In genomic region chr16:45880101-45880751, GRCm38 (mm10) we compare ENCODE assay signal across 21 mouse cellular contexts.
DNase-seq lines count a peak whose midpoint lies in the region; ATAC-seq and TF ChIP-seq lines count a peak whose summit lies in the region.
"Had no signal": no experiment of that assay in that cellular context is flagged by ENCODE, and none has a peak within 500 bp of the region (broad histone marks: within the 10 kb centered on the region; RNA-seq: fewer than 3 reads in every experiment).

No protein-coding gene starts in this region.

- WGBS in heart, postnatal 0 days, result 88% methylated on average over 6 of the region's 6 CpGs
- 42% methylated on average over 6 of the region's 6 CpGs for WGBS in limb, embryonic 12.5 days
- WGBS in limb, embryonic 15.5 days, result 28% methylated on average over 6 of the region's 6 CpGs

- no peak for TF ChIP-seq CTCF in heart, postnatal 0 days (IDR thresholded peaks at IDR 0.05; ENCODE audit: low read depth)

- no peak for TF ChIP-seq EP300 in heart, postnatal 0 days (IDR thresholded peaks at IDR 0.05; ENCODE audit: low read depth)

- H3K4me3 ChIP-seq in heart, postnatal 0 days (ENCODE audit: low read depth, low read length), result no peak overlapping the region
- H3K4me3 ChIP-seq in limb, embryonic 12.5 days (replicated peaks), result no peak overlapping the region
- H3K4me3 ChIP-seq in limb, embryonic 15.5 days, result no peak overlapping the region
- H3K4me3 ChIP-seq: forebrain, embryonic 10.5 days; forebrain, embryonic 13.5 days; gastrocnemius, adult 2 months; hindbrain, embryonic 12.5 days; hindbrain, embryonic 15.5 days had no signal

- no peak overlapping the region for H3K4me2 ChIP-seq in heart, postnatal 0 days (ENCODE audit: low read depth, low read length)
- H3K4me2 ChIP-seq in limb, embryonic 12.5 days, result no peak overlapping the region
- H3K4me2 ChIP-seq in limb, embryonic 15.5 days, result no peak overlapping the region
- H3K4me2 ChIP-seq: forebrain, embryonic 13.5 days; heart, embryonic 11.5 days; hindbrain, embryonic 12.5 days; hindbrain, embryonic 15.5 days had no signal

- intact Hi-C loops in heart, postnatal 14 days (cut with DNase I), result loop anchor here (5.0 kb wide), 1 partner anchor 38 kb away; no protein-coding TSS in a partner anchor

- no peak for DNase-seq in heart, postnatal 0 days (ENCODE audit: low spot score)
- DNase-seq in heart, postnatal 14 days, result no peak
- DNase-seq in forelimb bud, embryonic 11.5 days (ENCODE audit: low read depth, low spot score), result peak; percentile 48
- no peak for DNase-seq in thymus, postnatal 25 days
- DNase-seq: adrenal gland, adult 2 months; adrenal gland, postnatal 14 days; cerebellum, adult 11 months; cerebellum, adult 8-10 months; cerebellum, postnatal 14 days; gastrocnemius, adult 2 months; gastrocnemius, postnatal 14 days; heart, adult 11 months had no signal

- no peaks in the 10 kb centered on the region for H3K9me3 ChIP-seq in heart, postnatal 0 days (replicated peaks; ENCODE audit: control insufficient read depth, low read length)
- no peaks in the 10 kb centered on the region for H3K9me3 ChIP-seq in limb, embryonic 12.5 days
- H3K9me3 ChIP-seq in limb, embryonic 15.5 days, result no peaks in the 10 kb centered on the region
- H3K9me3 ChIP-seq: forebrain, embryonic 10.5 days; forebrain, embryonic 13.5 days; hindbrain, embryonic 12.5 days; hindbrain, embryonic 15.5 days had no signal

- H3K36me3 ChIP-seq in heart, postnatal 0 days (replicated peaks; ENCODE audit: control insufficient read depth, insufficient read depth, low read length), result no peaks in the 10 kb centered on the region
- no peaks in the 10 kb centered on the region for H3K36me3 ChIP-seq in limb, embryonic 12.5 days
- H3K36me3 ChIP-seq in limb, embryonic 15.5 days, result no peaks in the 10 kb centered on the region
- H3K36me3 ChIP-seq: forebrain, embryonic 10.5 days; hindbrain, embryonic 12.5 days; hindbrain, embryonic 15.5 days had no signal

- no peaks in the 10 kb centered on the region for H3K27me3 ChIP-seq in heart, postnatal 0 days (ENCODE audit: control insufficient read depth, insufficient read depth, low read length)
- H3K27me3 ChIP-seq in limb, embryonic 12.5 days, result no peaks in the 10 kb centered on the region
- H3K27me3 ChIP-seq in limb, embryonic 15.5 days, result no peaks in the 10 kb centered on the region
- H3K27me3 ChIP-seq: forebrain, embryonic 13.5 days; hindbrain, embryonic 12.5 days; hindbrain, embryonic 15.5 days had no signal

- no peak overlapping the region for H3K9ac ChIP-seq in heart, postnatal 0 days (replicated peaks; ENCODE audit: low read depth, low read length)
- H3K9ac ChIP-seq in limb, embryonic 12.5 days (replicated peaks), result no peak overlapping the region
- H3K9ac ChIP-seq in limb, embryonic 15.5 days, result no peak overlapping the region
- H3K9ac ChIP-seq: forebrain, embryonic 13.5 days; hindbrain, embryonic 12.5 days; hindbrain, embryonic 15.5 days had no signal

- 0 out of 2 replicates have a peak overlapping the region, but pooled peaks have one; percentile 84 for H3K27ac ChIP-seq in heart, postnatal 0 days (ENCODE audit: low read depth)
- H3K27ac ChIP-seq in limb, embryonic 12.5 days, result peak overlapping the region; percentile 45; the same call in 1 of the 2 replicates
- H3K27ac ChIP-seq in limb, embryonic 15.5 days, result peak overlapping the region; percentile 82
- H3K27ac ChIP-seq: forebrain, embryonic 10.5 days; forebrain, embryonic 13.5 days; gastrocnemius, adult 2 months; hindbrain, embryonic 12.5 days; hindbrain, embryonic 15.5 days had no signal

- ATAC-seq in heart, postnatal 0 days (ENCODE audit: insufficient read depth, low read depth), result no peak
- ATAC-seq in limb, embryonic 12.5 days (ENCODE audit: insufficient number of reproducible peaks, insufficient read depth, low FRiP score, low TSS enrichment, low read depth), result peak; percentile 79; the same call in 1 of the 2 replicates
- ATAC-seq in limb, embryonic 15.5 days (ENCODE audit: insufficient number of reproducible peaks, low FRiP score, low TSS enrichment, low read depth), result peak; percentile 74; the same call in 1 of the 2 replicates
- ATAC-seq: CD4-positive, CD25-positive, alpha-beta regulatory T cell, adult 4 months; forebrain, embryonic 13.5 days; forebrain, embryonic 16.5 days had no signal

- peaks cover 15% of the 10 kb centered on the region for H3K4me1 ChIP-seq in heart, postnatal 0 days (ENCODE audit: control insufficient read depth, insufficient read depth)
- peaks cover 25% of the 10 kb centered on the region for H3K4me1 ChIP-seq in limb, embryonic 12.5 days (replicated peaks)
- H3K4me1 ChIP-seq in limb, embryonic 15.5 days, result peaks cover 23% of the 10 kb centered on the region
- H3K4me1 ChIP-seq: forebrain, embryonic 10.5 days; forebrain, embryonic 13.5 days; hindbrain, embryonic 12.5 days; hindbrain, embryonic 15.5 days had no signal
